Mouse (Mus musculus) adrenal gland (tissue): ENCODE measurements around the gene Zfyve19.

Source experiments
- intact Hi-C: fragments of 180-260 bp; cut with DNase I; formaldehyde crosslinking; loops from one replicate; pipeline ENCODE4 v1.15.1; 2025
- long read RNA-seq, 2 experiments: library from polyadenylated mRNA; unstranded; transcript quantifications; one replicate each; pipeline ENCODE4 v2.0.0; 2020; ENCODE audit warnings: borderline replicate concordance in 1 of 2; ENCODE audit not compliant: insufficient replicate concordance in 1 of 2

The Zfyve19 gene
- long read RNA-seq, experiment 1, transcript Zfyve19-201 (11 exons, 2,008 nt), result major isoform, 6 of 16 reads
- long read RNA-seq, experiment 1, partial matches to known transcripts, result 1 of 16 reads
- long read RNA-seq, experiment 1, other reads (novel, unspliced or antisense), result 8 of 16 reads
- long read RNA-seq, experiment 2, transcript Zfyve19-201 (11 exons, 2,008 nt), result major isoform, 14 of 26 reads
- long read RNA-seq, experiment 2, partial matches to known transcripts, result 0 of 26 reads
- long read RNA-seq, experiment 2, other reads (novel, unspliced or antisense), result 12 of 26 reads

DNA sequence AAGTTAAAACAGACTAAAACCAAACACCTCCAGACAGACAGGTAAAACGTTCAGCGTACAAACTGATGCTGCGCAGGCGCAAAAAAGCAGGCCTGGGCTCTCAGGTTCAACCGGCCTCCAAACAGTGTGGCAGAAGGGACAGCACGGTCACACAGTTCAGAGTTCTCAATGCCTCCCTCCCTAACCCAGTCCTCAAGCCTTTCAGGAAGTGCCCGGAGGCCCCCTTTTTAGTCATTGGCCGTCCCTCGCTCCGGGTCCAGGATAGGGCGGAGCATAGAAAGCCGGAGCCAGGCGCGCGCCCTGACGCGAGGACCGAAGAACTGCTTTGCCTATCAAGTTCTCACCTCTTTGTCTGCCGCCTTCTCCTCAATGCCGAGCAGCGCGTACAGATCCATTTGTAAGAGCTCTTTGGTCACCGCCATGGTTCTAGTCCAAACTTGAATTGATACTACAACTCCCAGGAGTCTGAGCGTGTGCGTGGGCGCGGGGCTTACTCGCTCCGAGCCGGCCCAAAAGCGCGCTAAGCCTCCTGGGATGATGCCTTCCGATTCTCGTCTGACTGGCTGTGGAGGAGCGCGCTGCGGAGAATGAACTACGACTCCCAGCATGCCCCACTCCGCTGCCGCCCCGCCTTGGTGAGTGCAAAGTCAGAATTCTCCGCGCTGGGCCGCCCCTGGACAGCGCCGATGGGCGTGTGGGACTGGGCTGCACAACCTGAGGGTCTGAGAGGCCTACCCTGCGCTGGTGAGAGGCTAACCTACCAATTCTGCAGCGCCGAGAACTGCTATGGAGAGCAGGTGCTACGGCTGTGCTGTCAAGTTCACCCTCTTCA is at the start of gene Zfyve19, which contains the start of gene Dnajc17:
Gene Zfyve19 (plus strand): TSS at position 274 of the 832 bp plus-strand sequence.
Gene Dnajc17 (minus strand): TSS at position 452 of the 832 bp plus-strand sequence.
- intact Hi-C loops, result no loop called here

- intact Hi-C loops, result no loop called here
Observed at GRCm38 (mm10) chr2:119161247-119161646, 47.2 kb upstream of the Zfyve19 start.

- intact Hi-C loops, result no loop called here
Observed at GRCm38 (mm10) chr2:119163135-119163534, 45.3 kb upstream of the Zfyve19 start.

- intact Hi-C loops, result no loop called here
Observed at GRCm38 (mm10) chr2:119163999-119164398, 44.4 kb upstream of the Zfyve19 start.

DNA sequence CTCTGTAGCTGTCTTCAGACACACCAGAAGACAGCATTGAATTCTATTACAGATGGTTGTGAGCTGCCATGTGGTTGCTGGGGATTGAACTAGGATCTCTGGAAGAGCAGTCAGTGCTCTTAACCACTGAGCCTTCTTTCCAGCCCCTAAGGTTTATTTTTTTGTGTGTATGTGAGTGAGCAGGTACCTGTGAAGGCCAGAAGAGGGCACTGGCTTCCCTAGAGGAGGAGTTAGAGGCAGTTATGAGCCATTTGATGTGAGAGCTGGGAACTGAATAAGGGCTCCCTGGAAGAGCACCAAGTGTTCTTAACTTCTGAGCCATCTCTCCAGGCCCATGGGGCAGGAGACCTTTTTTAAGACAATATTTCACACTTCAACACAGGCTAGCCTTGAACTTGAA is 43.0 kb upstream of the Zfyve19 start:
- intact Hi-C loops, result no loop called here

GRCm38 (mm10) chr2:119166901-119167865 is 41.2 kb upstream of the Zfyve19 start, which contains the start of gene Gchfr:
Gene Gchfr (plus strand): TSS chr2:119167773.
- intact Hi-C loops, result no loop called here

DNA sequence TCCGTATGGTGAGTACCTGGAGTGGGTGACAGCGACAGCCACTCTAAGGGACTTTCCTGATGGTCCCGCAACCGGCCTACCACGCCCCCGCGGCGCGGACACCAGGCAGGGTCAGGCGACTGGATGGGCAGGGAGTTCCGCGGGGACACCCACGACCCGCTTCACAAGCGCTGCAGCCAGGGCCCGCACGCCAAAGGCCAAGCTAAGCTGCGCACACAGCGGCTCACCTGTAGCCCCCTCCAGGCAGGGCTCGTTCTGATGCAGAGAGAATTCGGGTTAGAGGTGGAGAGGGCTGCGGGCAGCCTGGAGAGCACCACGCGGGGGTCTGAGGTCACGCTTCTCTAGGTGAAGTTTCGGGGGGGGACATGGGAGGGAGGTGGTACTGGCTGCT is 40.6 kb upstream of the Zfyve19 start:
- intact Hi-C loops, result no loop called here

DNA sequence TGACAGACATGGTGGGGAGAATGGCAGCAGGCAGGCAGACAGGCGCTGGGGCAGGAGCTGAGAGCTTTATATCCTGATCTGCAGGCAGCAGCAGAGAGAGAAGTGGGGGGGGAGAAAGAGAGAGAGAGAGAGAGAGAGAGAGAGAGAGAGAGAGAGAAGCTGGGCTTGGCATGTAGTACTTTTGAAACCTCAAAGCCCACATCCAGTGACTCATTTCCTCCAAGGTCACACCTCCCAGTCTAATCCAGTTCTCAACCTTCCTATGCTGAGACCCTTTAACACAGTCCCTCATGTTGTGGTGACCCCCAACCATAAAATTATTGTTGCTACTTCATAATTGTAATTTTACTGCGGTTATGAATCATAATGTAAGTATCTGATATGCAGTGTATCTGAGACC is 38.1 kb upstream of the Zfyve19 start:
- intact Hi-C loops, result no loop called here

DNA sequence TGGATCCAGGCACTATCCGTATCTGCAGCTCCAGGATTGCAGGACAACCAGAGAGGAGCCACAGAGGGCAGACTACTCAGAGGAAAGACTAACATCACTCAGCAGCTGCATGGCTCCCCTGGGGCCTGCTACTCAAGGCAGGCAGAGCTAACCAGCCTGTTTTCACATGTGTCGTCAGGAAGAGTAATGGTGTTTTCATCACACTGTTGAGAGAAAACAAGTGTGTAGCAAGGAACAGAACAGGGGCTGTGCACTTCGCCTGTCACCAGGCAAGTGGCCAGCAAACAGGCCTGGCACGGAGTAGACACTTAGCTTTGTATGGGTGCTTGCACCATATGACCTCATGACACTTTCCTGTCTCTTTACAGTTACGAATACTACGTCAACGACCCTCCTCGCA is 36.8 kb upstream of the Zfyve19 start:
- intact Hi-C loops, result no loop called here

GRCm38 (mm10) chr2:119172446-119172845 is 36.0 kb upstream of the Zfyve19 start:
- intact Hi-C loops, result no loop called here

- intact Hi-C loops, result no loop called here
Observed at GRCm38 (mm10) chr2:119172862-119173576, 35.4 kb upstream of the Zfyve19 start.

DNA sequence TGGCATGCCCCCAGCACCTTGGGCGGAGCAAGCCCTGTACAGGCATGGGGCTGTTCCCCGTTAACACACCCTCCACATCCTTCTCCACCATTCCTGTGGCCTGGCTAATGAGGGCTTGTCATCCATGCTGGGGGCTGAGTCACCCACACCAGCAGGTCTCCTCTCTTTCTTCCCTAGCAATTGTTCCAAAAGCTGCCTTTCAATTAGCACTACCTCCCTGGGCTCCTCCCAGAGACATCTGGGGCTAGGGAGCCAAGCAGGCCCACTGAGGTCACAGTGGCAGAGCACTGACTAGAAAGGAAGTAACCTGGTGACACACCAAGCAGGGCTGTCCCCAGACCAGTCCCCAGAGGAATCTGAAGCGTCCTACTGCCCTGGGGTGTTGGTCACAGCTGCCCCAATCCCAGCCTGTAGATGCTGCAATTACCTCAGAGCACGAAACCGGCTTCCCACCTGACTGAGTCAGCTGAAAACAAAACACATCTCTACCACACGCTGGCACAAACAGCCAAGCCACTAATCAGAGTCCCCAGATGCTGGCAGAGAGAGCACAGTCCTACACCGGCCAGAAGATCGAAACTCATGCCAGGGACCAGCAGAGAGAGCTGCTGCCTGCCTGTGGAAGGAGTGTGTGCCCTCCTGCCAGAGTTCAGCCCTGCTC is 34.3 kb upstream of the Zfyve19 start, which contains the start of gene Gm14137:
Gene Gm14137 (plus strand): TSS at position 519 of the 661 bp plus-strand sequence.
- intact Hi-C loops, result no loop called here

- intact Hi-C loops, result no loop called here
Observed at GRCm38 (mm10) chr2:119174866-119175265, 33.6 kb upstream of the Zfyve19 start.

- intact Hi-C loops, result no loop called here
Observed at GRCm38 (mm10) chr2:119175614-119176013, 32.8 kb upstream of the Zfyve19 start.

- intact Hi-C loops, result no loop called here
Observed at GRCm38 (mm10) chr2:119176761-119177160, 31.7 kb upstream of the Zfyve19 start.

- intact Hi-C loops, result no loop called here
Observed at GRCm38 (mm10) chr2:119177384-119177939, 31.0 kb upstream of the Zfyve19 start.

GRCm38 (mm10) chr2:119182914-119183313 is 25.5 kb upstream of the Zfyve19 start:
- intact Hi-C loops, result loop anchor here (10.0 kb wide), 1 partner anchor 68 kb away; the partner anchor contains the start of gene Rad51

- intact Hi-C loops, result loop anchor here (2.0 to 10.0 kb wide), 3 partner anchors 47 to 148 kb away; partner anchors contain the start of gene Rad51
Observed at GRCm38 (mm10) chr2:119189029-119189710, 19.2 kb upstream of the Zfyve19 start.

DNA sequence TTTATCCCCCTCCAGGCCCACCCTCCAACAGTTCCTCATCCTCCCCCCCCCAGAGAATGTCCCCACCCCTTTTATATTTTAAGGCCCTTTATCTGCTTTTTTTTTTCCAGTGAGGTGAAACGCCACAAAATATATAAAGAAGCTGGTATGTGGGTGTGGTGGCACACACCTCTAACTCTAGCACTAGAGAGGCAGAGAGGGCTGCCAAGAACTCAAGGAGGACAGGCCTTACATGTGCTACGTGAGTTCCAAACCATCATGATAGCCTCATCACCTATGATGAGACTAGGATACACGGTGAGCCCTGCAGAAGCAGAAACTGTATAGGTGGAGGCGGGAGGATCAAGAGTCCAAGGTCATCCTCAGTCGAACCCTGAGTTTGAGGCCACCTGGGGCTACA is 17.4 kb upstream of the Zfyve19 start:
- intact Hi-C loops, result no loop called here
